Mouse (Mus musculus): ENCODE results near the gene Zfp663.

The Zfp663 gene

GRCm38 (mm10) chr2:165370348-165370747 lies 1.8 kb upstream of the Zfp663 start:
- no peak for DNase-seq (ENCODE audit: low spot score in 2 of 2)

GRCm38 (mm10) chr2:165367868-165368439 lies 575 bp downstream of the Zfp663 start:
- no peak for DNase-seq (ENCODE audit: low spot score in 2 of 2)

GRCm38 (mm10) chr2:165367047-165367520 lies 1.4 kb downstream of the Zfp663 start:
- DNase-seq (ENCODE audit: low spot score in 2 of 2): no peak

GRCm38 (mm10) chr2:165364334-165365091 lies 4.0 kb downstream of the Zfp663 start:
- peak in 1 of 2 experiments; percentile 38 for DNase-seq (ENCODE audit: low spot score in 2 of 2)

GRCm38 (mm10) chr2:165363282-165363681 lies 5.2 kb downstream of the Zfp663 start:
- no peak for DNase-seq (ENCODE audit: low spot score in 2 of 2)

GRCm38 (mm10) chr2:165360861-165361260 lies 7.7 kb downstream of the Zfp663 start:
- DNase-seq (ENCODE audit: low spot score in 2 of 2): peak in 1 of 2 experiments; percentile 47

GRCm38 (mm10) chr2:165351828-165352513 lies 16.6 kb downstream of the Zfp663 start:
- DNase-seq (ENCODE audit: low spot score in 2 of 2): no peak

- DNase-seq (ENCODE audit: low spot score in 2 of 2): no peak
Observed at GRCm38 (mm10) chr2:165349466-165349865, 19.1 kb downstream of the Zfp663 start.

- DNase-seq (ENCODE audit: low spot score in 2 of 2): no peak
Observed at GRCm38 (mm10) chr2:165346180-165346579, 22.3 kb downstream of the Zfp663 start.

- no peak for DNase-seq (ENCODE audit: low spot score in 2 of 2)
Observed at GRCm38 (mm10) chr2:165337191-165337590, 31.3 kb downstream of the Zfp663 start.

GRCm38 (mm10) chr2:165332610-165333210 lies 35.8 kb downstream of the Zfp663 start:
- no peak for DNase-seq (ENCODE audit: low spot score in 2 of 2)

- no peak for DNase-seq (ENCODE audit: low spot score in 2 of 2)
Observed at GRCm38 (mm10) chr2:165329703-165330102, 38.8 kb downstream of the Zfp663 start.

- DNase-seq (ENCODE audit: low spot score in 2 of 2): no peak
Observed at GRCm38 (mm10) chr2:165328746-165329145, 39.8 kb downstream of the Zfp663 start.

- DNase-seq (ENCODE audit: low spot score in 2 of 2): no peak
Observed at GRCm38 (mm10) chr2:165327386-165327785, 41.1 kb downstream of the Zfp663 start.

- DNase-seq (ENCODE audit: low spot score in 2 of 2): peak; percentile 95 to 96
Observed at GRCm38 (mm10) chr2:165326304-165327190, 42.0 kb downstream of the Zfp663 start, which contains the start of gene Elmo2. Gene Elmo2, minus strand, starts transcription at chr2:165326479.

- no peak for DNase-seq (ENCODE audit: low spot score in 2 of 2)
Observed at GRCm38 (mm10) chr2:165325521-165326303, 42.8 kb downstream of the Zfp663 start.

- no peak for DNase-seq (ENCODE audit: low spot score in 2 of 2)
Observed at GRCm38 (mm10) chr2:165323928-165324327, 44.6 kb downstream of the Zfp663 start.

GRCm38 (mm10) chr2:165323484-165323883 lies 45.0 kb downstream of the Zfp663 start:
- no peak for DNase-seq (ENCODE audit: low spot score in 2 of 2)

- no peak for DNase-seq (ENCODE audit: low spot score in 2 of 2)
Observed at GRCm38 (mm10) chr2:165321981-165322735, 46.4 kb downstream of the Zfp663 start.

Measured in frontal cortex, postnatal 25 days (tissue).